Mouse (Mus musculus) heart, embryonic 10.5 days (tissue): ENCODE results near the gene Rpl39l. TPM values are rescaled to one million over a fixed set of nuclear protein-coding genes. Genes with fewer than 3 reads are reported as not detected.
"Not testable (repeated sequence)": the region's sequence is repeated elsewhere in the genome, so short reads cannot be mapped to it uniquely, and the experiment has no call there.

Experiments
- DNase-seq: peaks from one replicate; pipeline ENCODE4 v3.0.0-alpha.2; 2017; ENCODE audit warnings: low spot score
- H3K27ac ChIP-seq: fragments of 300-500 bp; sonication (generic); 2 replicates; pipeline ENCODE4 v1.5.1; 2016; ENCODE audit warnings: mild to moderate bottlenecking
- H3K27me3 ChIP-seq: fragments of 300-500 bp; sonication (generic); 2 replicates; pipeline ENCODE4 v1.6.1; 2016; ENCODE audit warnings: mild to moderate bottlenecking; ENCODE audit not compliant: poor library complexity, insufficient read depth, severe bottlenecking
- H3K36me3 ChIP-seq: fragments of 300-500 bp; sonication (generic); 2 replicates; pipeline ENCODE4 v1.6.1; 2016; ENCODE audit warnings: mild to moderate bottlenecking, moderate library complexity
- H3K4me1 ChIP-seq: fragments of 300-500 bp; sonication (generic); 2 replicates; pipeline ENCODE4 v1.6.1; 2016; ENCODE audit warnings: mild to moderate bottlenecking
- H3K4me3 ChIP-seq: fragments of 300-500 bp; sonication (generic); 2 replicates; pipeline ENCODE4 v1.5.1; 2016; ENCODE audit warnings: mild to moderate bottlenecking, moderate library complexity
- H3K9me3 ChIP-seq: fragments of 300-500 bp; sonication (generic); 2 replicates; pipeline ENCODE4 v1.6.1; 2016; ENCODE audit warnings: mild to moderate bottlenecking, moderate library complexity
- WGBS: fragments of 180-500 bp; shearing (Covaris S2); methylation state at CpG from one replicate; pipeline ENCODE4 v1.1.7; 2016; 5-methylcytosine and 5-hydroxymethylcytosine counted together
- polyA plus RNA-seq: library from polyadenylated mRNA; unstranded; fragments of >200 nt; fragmentation: Nextera tagmentation; extraction: Ambion mirVana; gene quantifications from 2 replicates; pipeline ENCODE4 v1.2.1, GENCODE M21; 2016

The Rpl39l gene
- polyA plus RNA-seq = 0.26 and 0.33 TPM in 2 replicates

- H3K27me3 ChIP-seq = no peaks in the 10 kb centered on the region
- H3K27ac ChIP-seq = no peak within 1 kb of the TSS
- DNase-seq = no peak
- H3K4me3 ChIP-seq = no peak within 1 kb of the TSS
- 83% methylated on average over 22 of the region's 22 CpGs for WGBS
- H3K36me3 ChIP-seq = no peaks in the 10 kb centered on the region
- H3K9me3 ChIP-seq = peaks cover 2% of the 10 kb centered on the region; the same call in 1 of the 2 replicates
- no peaks in the 10 kb centered on the region for H3K4me1 ChIP-seq
These were observed at the start of gene Rpl39l for GRCm38 (mm10) chr16:10170005-10170404. Gene Rpl39l (plus strand): TSS chr16:10170226.

- H3K4me3 ChIP-seq = no peak overlapping the region
- 75% methylated on average over 1 of the region's 1 CpGs for WGBS
- DNase-seq = no peak
- H3K27ac ChIP-seq = no peak overlapping the region
- no peaks in the 10 kb centered on the region for H3K27me3 ChIP-seq
- no peaks in the 10 kb centered on the region for H3K36me3 ChIP-seq
- H3K4me1 ChIP-seq = no peaks in the 10 kb centered on the region
- peaks cover 5% of the 10 kb centered on the region for H3K9me3 ChIP-seq
These were observed 42.4 kb upstream of the Rpl39l start for GRCm38 (mm10) chr16:10127586-10127985.

GRCm38 (mm10) chr16:10129052-10129911, 40.7 kb upstream of the Rpl39l start:
- H3K27ac ChIP-seq = no peak overlapping the region
- no peak overlapping the region for H3K4me3 ChIP-seq
- no peak for DNase-seq
- no peaks in the 10 kb centered on the region for H3K27me3 ChIP-seq
- no peaks in the 10 kb centered on the region for H3K9me3 ChIP-seq
- no peaks in the 10 kb centered on the region for H3K36me3 ChIP-seq
- no peaks in the 10 kb centered on the region for H3K4me1 ChIP-seq
- 73% methylated on average over 2 of the region's 2 CpGs for WGBS

GRCm38 (mm10) chr16:10143166-10143565, 26.9 kb upstream of the Rpl39l start:
- no peak overlapping the region for H3K27ac ChIP-seq
- no peaks in the 10 kb centered on the region for H3K4me1 ChIP-seq
- H3K9me3 ChIP-seq = peaks cover 3% of the 10 kb centered on the region; the same call in 1 of the 2 replicates
- WGBS = 34% methylated on average over 2 of the region's 2 CpGs
- no peaks in the 10 kb centered on the region for H3K36me3 ChIP-seq
- no peak for DNase-seq
- no peaks in the 10 kb centered on the region for H3K27me3 ChIP-seq
- no peak overlapping the region for H3K4me3 ChIP-seq

- DNase-seq = no peak
- Histone ChIP-seq H3K27ac (no peak overlapping the region), H3K4me1 (no peaks in the 10 kb centered on the region), H3K9me3 (no peaks in the 10 kb centered on the region; the same call in 1 of the 2 replicates), H3K27me3 (no peaks in the 10 kb centered on the region), H3K4me3 (no peak overlapping the region), H3K36me3 (no peaks in the 10 kb centered on the region)
- WGBS = 86% methylated on average over 5 of the region's 5 CpGs
These were observed 22.6 kb upstream of the Rpl39l start for GRCm38 (mm10) chr16:10147401-10147800.

- H3K36me3 ChIP-seq = no peaks in the 10 kb centered on the region
- no peak for DNase-seq
- H3K4me3 ChIP-seq = no peak overlapping the region
- H3K27ac ChIP-seq = no peak overlapping the region
- H3K9me3 ChIP-seq = peaks cover 4% of the 10 kb centered on the region; the same call in 1 of the 2 replicates
- H3K27me3 ChIP-seq = no peaks in the 10 kb centered on the region
- no peaks in the 10 kb centered on the region for H3K4me1 ChIP-seq
- 82% methylated on average over 8 of the region's 8 CpGs for whole genome bisulfite sequencing
These were observed 712 bp upstream of the Rpl39l start for GRCm38 (mm10) chr16:10169123-10169905.

GRCm38 (mm10) chr16:10171276-10171675, 1.2 kb downstream of the Rpl39l start:
- 81% methylated on average over 4 of the region's 4 CpGs for WGBS
- H3K27ac ChIP-seq = no peak overlapping the region
- no peaks in the 10 kb centered on the region for H3K27me3 ChIP-seq
- H3K4me3 ChIP-seq = no peak overlapping the region
- no peak for DNase-seq
- H3K36me3 ChIP-seq = no peaks in the 10 kb centered on the region
- no peaks in the 10 kb centered on the region for H3K4me1 ChIP-seq
- H3K9me3 ChIP-seq = no peaks in the 10 kb centered on the region

GRCm38 (mm10) chr16:10172179-10172820, 2.3 kb downstream of the Rpl39l start:
- Histone ChIP-seq H3K36me3 (no peaks in the 10 kb centered on the region), H3K9me3 (0 out of 2 replicates have a peak, but pooled peaks cover 3% of the 10 kb centered on the region), H3K4me3 (no peak overlapping the region), H3K27me3 (no peaks in the 10 kb centered on the region), H3K4me1 (no peaks in the 10 kb centered on the region), H3K27ac (no peak overlapping the region)
- WGBS = 72% methylated on average over 3 of the region's 3 CpGs
- DNase-seq = no peak

- H3K36me3 ChIP-seq, DNase-seq, H3K4me1 ChIP-seq, H3K27me3 ChIP-seq, H3K27ac ChIP-seq, H3K4me3 ChIP-seq: not testable (repeated sequence)
- 89% methylated on average over 10 of the region's 10 CpGs for WGBS
- H3K9me3 ChIP-seq = peaks cover 46% of the 10 kb centered on the region
These were observed 17.4 kb downstream of the Rpl39l start for GRCm38 (mm10) chr16:10187461-10187860.

- Histone ChIP-seq H3K27ac (peak within 1 kb of the TSS; percentile 84), H3K4me1 (no peaks in the 10 kb centered on the region), H3K27me3 (no peaks in the 10 kb centered on the region), H3K4me3 (peak within 1 kb of the TSS; percentile 73), H3K9me3 (peaks cover 7% of the 10 kb centered on the region), H3K36me3 (no peaks in the 10 kb centered on the region)
- WGBS = under 1% methylated on average over 63 of the region's 63 CpGs
- DNase-seq = peak; percentile 94
These were observed 22.9 kb downstream of the Rpl39l start, which contains the start of gene Atf7ip2 for GRCm38 (mm10) chr16:10192679-10193506. Gene Atf7ip2 (plus strand): TSS chr16:10192712.

- no peaks in the 10 kb centered on the region for H3K9me3 ChIP-seq
- H3K4me3 ChIP-seq = no peak overlapping the region
- no peaks in the 10 kb centered on the region for H3K36me3 ChIP-seq
- DNase-seq = no peak
- no peaks in the 10 kb centered on the region for H3K4me1 ChIP-seq
- no peak overlapping the region for H3K27ac ChIP-seq
- WGBS = 72% methylated on average over 1 of the region's 1 CpGs
- H3K27me3 ChIP-seq = no peaks in the 10 kb centered on the region
These were observed 38.8 kb downstream of the Rpl39l start for GRCm38 (mm10) chr16:10208777-10209176.

GRCm38 (mm10) chr16:10216366-10216765, 46.3 kb downstream of the Rpl39l start:
- H3K4me3 ChIP-seq, H3K4me1 ChIP-seq, H3K27me3 ChIP-seq, H3K27ac ChIP-seq, H3K9me3 ChIP-seq, DNase-seq, H3K36me3 ChIP-seq: not testable (repeated sequence)
- 88% methylated on average over 1 of the region's 1 CpGs for WGBS
